Mouse (Mus musculus) heart, adult 11 months (tissue): ENCODE measurements at regions not wholly inside any gene's neighbourhood (a gene's known extent, or its start where the extent isn't known, plus 50 kb on each side); places are given as distances from the start of the nearest gene placed in this dataset.

ENCODE experiments used
- DNase-seq: peaks from one replicate; pipeline ENCODE4 v3.0.0; 2022

GRCm38 (mm10) chr10:36229422-36229821 lies 277.2 kb upstream of the Hs3st5 start:
- no peak for DNase-seq

GRCm38 (mm10) chr10:36239486-36239885 lies 267.1 kb upstream of the Hs3st5 start:
- DNase-seq: peak; percentile 81

GRCm38 (mm10) chr10:36248451-36248850 lies 258.2 kb upstream of the Hs3st5 start:
- DNase-seq: no peak
